Mouse (Mus musculus): ENCODE data around the gene Usp32.
"Not testable (repeated sequence)": the region's sequence is repeated elsewhere in the genome, so short reads cannot be mapped to it uniquely, and the experiment has no call there.

The Usp32 gene

GRCm38 (mm10) chr11:85139581-85140540, at the start of gene Usp32:
TSS of gene Usp32 (minus strand) at chr11:85140161.
- peak; percentile 94 for DNase-seq (ENCODE audit: low spot score in 2 of 2)

GRCm38 (mm10) chr11:85189110-85189509, 49.1 kb upstream of the Usp32 start:
- DNase-seq (ENCODE audit: low spot score in 2 of 2) = no peak

- no peak for DNase-seq (ENCODE audit: low spot score in 2 of 2)
These were observed 44.9 kb upstream of the Usp32 start for GRCm38 (mm10) chr11:85184839-85185238.

GRCm38 (mm10) chr11:85184082-85184481, 44.1 kb upstream of the Usp32 start:
- DNase-seq (ENCODE audit: low spot score in 2 of 2) = no peak

GRCm38 (mm10) chr11:85183284-85183779, 43.4 kb upstream of the Usp32 start:
- DNase-seq (ENCODE audit: low spot score in 2 of 2) = no peak

DNA sequence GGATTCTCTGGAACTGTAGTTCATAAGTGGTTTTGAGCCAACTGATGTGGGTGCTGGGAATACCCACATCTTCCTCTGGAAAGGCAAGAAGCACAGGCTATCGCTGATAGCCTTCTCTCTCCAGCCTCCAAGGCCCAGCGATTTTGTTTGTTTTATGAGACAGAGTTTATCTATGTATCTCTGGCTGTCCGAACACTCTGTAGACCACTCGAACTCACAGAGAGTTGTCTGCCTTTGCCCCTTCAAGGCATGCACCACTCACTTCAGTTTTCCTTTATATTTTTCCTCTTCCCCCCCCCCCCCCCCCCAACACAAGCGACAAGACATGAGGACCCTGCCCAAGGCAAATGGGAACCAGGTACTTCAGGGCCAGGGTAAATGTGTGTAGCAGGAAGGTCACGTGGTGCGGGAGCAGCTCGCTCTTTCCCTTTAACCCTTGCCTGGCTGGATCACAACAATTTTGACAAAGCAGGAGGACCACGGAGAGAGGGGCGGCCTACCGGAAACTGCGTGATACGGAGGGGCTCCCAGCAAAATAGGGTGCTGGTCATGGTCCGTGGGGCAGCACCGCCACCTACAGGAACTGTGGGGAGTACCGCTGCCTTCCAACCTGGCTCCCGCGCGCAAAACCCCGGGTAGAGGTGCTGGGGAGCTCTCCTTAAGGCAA, 42.8 kb upstream of the Usp32 start:
- peak; percentile 49 to 72 for DNase-seq (ENCODE audit: low spot score in 2 of 2)

- no peak for DNase-seq (ENCODE audit: low spot score in 2 of 2)
These were observed 38.5 kb upstream of the Usp32 start for GRCm38 (mm10) chr11:85178413-85178812.

GRCm38 (mm10) chr11:85177761-85178160, 37.8 kb upstream of the Usp32 start:
- no peak for DNase-seq (ENCODE audit: low spot score in 2 of 2)

GRCm38 (mm10) chr11:85175941-85176340, 36.0 kb upstream of the Usp32 start:
- no peak for DNase-seq (ENCODE audit: low spot score in 2 of 2)

DNA sequence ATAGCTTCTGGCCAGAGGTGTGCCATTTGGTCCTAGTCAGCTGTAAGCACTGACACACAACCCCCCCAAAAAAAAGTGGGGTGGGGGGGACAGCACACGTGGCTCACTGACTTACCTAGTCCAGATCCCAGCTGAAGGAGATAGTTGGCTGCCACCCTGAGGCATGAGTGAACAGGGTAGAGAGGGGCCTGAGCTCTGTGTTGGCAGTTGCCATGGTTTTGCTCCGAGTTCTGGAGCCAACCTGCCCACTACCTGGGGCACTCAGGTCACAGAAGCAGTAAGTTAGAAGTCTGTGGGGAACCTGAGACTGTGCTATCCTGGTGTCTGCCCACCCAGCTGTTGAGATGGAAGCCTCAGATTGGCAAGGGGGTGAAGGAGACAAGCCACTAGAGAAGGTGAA, 30.9 kb upstream of the Usp32 start:
- no peak for DNase-seq (ENCODE audit: low spot score in 2 of 2)

DNA sequence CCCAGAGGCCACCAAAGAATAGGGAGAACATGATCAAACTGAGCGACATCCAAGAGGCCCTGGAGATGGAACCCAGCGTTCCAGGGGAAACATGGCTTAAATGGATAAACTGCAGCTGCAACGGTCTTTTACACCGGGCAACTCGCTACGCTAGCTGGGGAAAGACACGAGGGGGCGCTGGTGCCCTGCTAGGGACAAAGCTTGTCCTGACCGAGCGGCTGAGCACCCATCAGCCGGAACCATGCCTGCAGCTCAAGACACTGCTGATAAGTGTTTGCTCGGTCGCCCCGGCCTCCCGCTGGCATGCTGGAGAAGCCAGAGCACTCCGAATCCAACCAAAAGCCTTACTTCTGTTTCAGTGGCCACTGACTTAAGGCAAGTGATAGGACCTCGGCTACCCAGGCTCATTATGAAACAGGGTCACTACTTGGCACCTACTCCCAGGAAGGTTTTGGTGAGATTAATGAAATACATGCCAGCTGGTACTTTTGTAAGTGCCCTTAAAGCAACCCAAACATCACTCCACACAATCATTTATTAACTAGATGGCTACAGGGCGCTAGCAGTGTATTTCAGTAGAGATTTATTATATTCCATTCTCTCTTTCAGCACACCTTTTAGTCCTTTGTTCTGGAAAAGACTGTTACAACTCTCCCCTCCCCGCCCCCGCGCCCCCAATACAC, 30.2 kb upstream of the Usp32 start, which contains the start of gene 1700125H20Rik:
1700125H20Rik (plus strand) TSS at position 347 of the 683 bp plus-strand sequence.
- DNase-seq (ENCODE audit: low spot score in 2 of 2) = peak; percentile 45 to 83

DNA sequence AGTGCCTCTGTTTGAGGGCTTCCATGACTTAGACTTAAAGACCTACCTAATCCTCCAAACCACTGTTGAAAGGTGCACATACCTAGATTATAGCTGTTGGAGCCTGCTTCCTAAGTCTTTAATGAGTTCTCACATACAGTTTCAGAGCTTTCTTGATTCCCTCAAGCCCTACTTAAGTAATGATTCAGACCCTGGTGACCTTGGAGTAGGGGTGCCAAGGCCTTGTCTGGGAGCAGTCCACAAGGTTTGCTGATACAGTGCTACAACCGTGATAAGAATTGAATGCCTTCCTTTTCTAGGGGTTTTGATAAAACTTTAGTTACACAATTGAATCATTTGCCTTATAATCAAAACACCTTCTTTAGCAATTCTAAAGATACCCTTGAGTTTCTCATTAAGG, 27.5 kb upstream of the Usp32 start:
- no peak for DNase-seq (ENCODE audit: low spot score in 2 of 2)

DNA sequence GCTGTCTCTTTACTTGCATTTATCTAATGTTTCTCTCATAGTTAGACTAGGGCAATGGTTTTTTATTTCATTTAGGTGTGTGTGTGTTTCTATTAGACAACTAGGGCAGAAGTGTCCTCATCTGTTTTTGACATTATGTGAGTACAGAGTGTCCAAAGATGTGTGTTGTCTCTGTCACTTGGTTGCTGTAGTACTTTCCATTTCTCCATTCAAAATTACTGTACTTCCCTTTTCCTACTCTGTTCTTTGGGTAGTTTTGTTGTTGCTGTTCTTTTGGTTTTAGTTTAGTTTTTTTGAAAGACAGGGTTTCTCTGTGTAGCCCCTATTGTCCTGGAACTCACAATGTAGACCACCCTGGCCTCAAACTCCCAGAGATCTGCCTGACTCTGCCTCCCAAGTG, 24.4 kb upstream of the Usp32 start:
- DNase-seq (ENCODE audit: low spot score in 2 of 2) = no peak

DNA sequence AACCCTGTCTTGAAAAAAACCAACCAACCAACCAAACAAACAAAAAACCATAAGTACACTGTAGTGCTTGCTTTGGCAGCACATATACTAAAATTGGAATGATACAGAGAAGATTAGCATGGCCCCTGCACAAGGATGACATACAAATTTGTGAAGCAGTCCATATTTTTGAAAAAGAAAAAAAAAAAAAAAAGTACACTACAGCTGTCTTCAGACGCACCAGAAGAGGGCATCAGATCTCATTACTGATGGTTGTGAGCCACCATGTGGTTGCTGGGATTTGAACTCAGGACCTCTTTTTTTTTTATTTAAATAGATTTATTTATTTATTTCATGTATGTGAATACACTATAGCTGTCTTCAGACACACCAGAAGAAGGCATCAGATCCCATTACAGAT, 23.1 kb upstream of the Usp32 start:
- DNase-seq (ENCODE audit: low spot score in 2 of 2) = not testable (repeated sequence)

DNA sequence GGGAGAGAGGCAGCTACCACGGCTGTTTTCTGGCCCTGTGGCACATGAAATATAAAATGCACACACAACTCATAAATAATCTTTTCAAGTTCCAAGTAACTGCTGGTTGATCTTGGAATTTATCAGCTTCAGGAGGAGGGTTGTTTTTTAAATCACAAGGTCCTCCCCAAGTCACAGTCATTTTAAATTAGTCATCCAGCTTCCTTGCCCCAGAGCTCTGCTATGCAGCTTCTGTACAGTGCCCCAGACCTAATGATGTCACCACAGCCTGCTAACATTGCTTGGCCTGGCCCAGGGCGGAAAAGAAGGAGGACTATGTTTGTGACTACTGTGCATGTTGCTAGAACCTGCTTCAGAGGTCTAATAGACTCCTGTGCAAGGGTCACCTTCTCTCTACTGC, 17.3 kb upstream of the Usp32 start:
- DNase-seq (ENCODE audit: low spot score in 2 of 2) = no peak

GRCm38 (mm10) chr11:85152256-85152930, 12.4 kb upstream of the Usp32 start:
- no peak for DNase-seq (ENCODE audit: low spot score in 2 of 2)

DNA sequence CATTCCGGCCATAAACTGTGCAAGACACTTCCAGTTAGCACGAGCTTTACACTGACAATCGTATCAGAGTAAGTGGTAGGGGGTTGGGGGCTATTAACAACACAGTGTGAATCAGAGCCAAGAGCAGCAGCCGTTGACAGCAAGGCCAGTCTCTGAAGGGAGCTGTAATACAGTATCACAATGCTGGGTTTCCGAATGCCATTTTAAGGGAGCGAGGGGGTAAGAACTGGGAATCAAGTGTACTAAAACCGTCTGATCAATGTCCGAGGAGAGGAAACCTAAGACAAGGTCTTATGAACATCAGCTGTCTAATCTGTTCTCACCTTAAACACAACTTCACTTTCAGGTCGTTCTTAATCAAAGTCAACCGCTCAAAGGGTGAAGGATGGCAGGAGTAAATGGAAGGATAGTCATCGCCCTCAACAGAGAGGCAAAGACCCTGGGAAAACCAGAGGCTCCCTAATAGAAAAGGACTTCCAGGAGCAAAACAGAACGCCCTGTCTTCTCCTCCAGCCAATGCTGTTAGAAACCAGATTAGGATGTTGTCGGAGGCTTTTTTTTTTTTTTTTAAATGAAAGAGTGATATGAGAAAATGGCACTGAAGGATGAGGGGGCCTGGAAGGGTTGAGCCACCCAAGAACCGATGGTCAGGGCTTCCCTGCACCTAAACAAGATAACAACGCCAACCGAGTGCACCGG, 1.0 kb downstream of the Usp32 start:
- DNase-seq (ENCODE audit: low spot score in 2 of 2) = peak in 1 of 2 experiments; percentile 5

DNA sequence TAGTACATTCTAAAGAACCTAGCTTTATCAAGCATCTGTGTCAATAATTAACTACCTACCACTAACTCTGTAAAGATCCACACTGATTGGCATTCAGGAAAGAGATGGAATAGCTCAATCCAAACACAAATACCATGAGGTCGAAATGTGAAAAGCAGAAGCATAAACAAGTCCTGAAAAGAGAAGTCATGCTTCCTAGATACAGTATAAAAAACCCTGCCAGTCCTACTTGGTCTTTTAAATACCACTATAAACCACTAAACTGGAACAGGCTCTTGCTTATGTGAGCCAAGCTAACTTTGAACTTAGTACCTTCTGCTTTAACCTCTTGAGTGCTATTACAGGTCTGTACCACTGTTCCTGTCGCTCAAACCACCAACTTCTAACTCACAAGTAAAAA, 8.4 kb downstream of the Usp32 start:
- DNase-seq (ENCODE audit: low spot score in 2 of 2) = no peak

- DNase-seq (ENCODE audit: low spot score in 2 of 2) = no peak
These were observed 11.1 kb downstream of the Usp32 start for GRCm38 (mm10) chr11:85128883-85129282.

DNA sequence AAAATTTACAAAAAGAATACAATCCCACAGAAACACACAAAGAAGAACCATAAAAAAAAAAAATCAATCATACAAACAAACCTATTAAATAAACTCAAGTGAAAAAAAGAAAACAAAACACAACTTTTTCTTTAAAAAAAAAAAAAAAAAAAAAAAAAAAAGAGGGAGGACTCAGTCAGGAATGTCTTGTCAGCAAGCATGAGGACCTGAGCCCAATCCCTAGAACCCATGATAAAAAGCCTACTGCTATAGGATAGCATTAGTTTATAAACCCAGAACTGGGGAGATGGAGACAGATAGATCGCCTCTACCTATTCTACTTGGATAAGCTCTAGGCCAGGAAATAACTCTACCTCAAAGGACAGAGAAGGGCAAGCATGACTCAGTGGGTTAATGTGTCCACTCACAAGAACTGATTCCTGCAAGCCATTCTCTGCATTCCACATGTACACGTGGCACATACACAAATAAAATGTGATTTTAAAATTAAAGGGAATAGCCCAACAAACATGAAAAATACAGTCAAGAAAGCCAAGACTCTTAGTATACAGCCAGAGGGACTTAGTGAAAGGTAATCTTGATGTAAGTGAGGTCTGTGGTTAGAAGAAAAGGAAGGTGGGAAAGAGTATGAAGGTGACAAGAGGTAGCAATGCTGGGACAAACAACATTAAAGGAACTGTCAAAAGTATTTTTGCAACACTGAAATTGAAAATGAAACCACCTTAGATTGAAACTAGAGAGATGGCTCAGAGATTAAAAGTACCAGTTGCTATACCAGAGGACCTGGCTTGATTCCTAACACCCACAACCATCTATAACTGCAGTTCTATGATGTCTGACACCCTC, 13.5 kb downstream of the Usp32 start:
- DNase-seq (ENCODE audit: low spot score in 2 of 2) = no peak
